Mouse (Mus musculus): ENCODE results near the gene Apoc2.
"Not testable (repeated sequence)": the region's sequence is repeated elsewhere in the genome, so short reads cannot be mapped to it uniquely, and the experiment has no call there.

Gene Apoc2

DNA sequence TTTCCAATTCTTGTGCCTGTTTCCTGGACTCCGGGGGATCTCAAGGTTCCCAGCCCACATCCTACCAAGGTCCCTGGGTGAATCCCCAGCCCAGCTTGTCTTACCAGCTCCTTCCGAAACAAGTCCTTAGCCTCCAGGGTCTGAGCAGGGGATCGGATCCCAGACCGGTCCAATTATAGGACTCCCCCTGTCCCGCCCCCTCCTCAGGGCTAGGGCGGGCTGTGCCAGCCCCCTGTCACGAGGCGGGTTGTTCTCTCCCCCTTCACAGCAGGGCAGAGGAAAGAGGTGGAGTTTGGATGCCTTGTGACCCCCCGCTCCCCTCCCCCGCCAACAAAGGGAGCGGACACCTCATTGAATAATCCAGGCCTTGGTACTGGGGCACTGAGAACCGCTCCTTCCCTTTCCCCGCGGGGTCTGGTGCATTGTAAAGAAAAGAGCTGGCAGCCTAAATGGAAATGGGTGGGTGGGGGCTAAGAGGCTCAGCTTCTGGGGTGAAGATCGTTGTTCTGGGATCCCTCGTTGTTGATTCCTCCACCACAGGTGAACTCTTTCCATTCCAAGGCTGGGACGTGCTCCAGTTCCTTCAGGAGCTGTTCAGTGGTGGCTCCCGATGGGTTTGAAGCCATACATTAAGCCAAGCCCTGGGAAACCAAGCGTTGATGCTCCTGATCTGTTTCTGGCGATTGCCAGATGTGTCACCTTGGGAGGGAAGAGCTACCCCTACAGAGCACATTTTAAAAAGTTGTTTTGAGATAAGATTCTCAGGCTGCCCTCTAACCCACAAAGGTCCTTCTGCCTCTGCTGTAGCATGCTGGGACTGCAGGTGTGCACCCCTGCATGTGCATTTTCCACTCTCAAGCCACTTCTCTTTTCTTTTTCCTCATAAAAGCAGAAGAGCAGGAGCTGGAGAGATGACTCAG is 21.4 kb upstream of the Apoc2 start, which contains the start of gene Apoe:
Apoe (minus strand) TSS at position 282 of the 920 bp plus-strand sequence.
- DNase-seq (ENCODE audit: inconsistent ontology term) = peak; percentile 83

DNA sequence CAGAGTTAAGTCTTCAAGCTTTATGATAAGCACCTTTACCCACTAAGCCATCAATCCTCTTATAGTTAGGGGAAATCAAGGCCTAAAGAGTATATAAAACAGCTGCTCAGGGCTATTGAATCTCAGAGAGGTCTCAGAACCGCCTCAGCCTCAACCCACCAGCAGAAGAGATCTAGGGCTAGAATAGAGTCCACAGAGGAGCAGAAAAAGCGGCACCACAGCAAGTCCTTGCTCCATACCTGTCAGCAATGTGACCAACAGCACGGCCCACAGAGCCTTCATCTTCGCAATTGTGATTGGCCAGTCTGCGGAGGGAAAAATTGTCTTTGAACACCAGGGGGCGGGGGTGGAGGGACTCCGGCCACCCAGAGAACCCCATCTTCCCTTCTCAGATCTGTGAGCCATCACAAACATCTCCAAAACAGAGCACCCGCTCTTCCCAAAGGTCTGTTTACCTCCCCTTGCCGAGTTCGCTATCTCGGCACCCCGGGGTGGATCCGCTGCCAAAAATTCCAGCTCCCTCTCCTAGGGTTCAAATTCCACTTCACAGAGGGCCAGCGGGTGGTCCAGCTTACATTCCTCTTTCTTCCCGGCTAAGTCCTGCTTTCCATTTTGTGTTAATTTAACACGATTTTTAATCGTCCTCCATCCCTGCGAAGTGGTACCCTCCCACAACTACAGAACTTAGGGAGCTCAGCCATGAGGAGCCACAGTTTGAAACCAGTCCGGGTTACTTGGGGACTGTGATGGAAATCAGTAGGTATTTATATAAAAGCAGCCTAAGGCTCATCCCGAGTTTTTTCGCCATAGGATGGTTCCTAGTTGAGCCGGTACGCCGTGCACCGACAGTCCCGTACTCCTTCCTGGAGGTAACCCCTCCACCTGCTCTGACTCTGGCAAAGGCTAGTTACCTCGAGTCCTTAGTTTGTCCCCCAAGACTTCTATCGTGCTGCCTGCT is 20.5 kb upstream of the Apoc2 start:
- peak; percentile 75 for DNase-seq (ENCODE audit: inconsistent ontology term)

DNA sequence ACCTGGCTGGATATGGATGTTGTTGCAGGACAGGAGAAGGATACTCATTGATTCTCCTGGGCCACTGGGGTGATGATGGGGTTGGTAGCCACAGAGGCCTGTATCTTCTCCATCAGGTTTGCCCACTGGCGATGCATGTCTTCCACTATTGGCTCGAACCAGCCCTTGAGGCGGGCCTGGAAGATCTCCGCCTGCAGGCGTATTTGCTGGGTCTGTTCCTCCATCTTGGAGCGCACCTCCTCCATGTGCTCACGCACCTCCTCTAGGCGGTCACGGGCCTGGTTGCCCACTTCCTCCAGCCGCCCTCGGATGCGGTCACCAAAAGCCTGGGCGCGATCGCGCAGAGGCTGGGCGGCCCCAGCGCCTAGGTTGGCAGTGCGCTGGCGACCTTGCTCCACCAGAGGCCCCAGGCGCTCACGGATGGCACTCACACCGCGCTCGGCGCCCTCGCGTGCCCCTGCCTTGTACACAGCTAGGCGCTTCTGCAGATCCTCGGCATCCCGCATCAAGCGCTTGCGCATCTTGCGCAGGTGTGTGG is 18.7 kb upstream of the Apoc2 start:
- DNase-seq (ENCODE audit: inconsistent ontology term) = no peak

DNA sequence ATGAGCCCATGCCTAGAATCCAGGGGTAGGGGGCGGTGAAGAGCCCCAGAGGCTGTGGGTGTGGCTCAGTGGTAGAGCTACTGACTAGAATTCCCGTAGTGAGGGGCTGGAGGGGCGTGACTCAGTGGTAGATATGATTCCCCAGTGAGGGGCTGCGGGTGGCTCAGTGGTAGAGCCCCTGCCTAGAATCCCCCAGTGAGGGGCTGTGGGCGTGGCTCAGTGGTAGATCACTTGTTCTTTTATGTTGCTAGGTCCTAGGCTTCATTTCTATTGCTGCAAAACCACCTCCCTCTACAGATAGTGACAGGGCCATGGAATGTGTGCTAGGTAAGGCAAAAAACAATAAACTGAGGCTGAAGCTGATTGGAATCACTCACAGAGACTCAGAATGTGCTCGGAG is 18.1 kb upstream of the Apoc2 start:
- DNase-seq (ENCODE audit: inconsistent ontology term) = no peak

DNA sequence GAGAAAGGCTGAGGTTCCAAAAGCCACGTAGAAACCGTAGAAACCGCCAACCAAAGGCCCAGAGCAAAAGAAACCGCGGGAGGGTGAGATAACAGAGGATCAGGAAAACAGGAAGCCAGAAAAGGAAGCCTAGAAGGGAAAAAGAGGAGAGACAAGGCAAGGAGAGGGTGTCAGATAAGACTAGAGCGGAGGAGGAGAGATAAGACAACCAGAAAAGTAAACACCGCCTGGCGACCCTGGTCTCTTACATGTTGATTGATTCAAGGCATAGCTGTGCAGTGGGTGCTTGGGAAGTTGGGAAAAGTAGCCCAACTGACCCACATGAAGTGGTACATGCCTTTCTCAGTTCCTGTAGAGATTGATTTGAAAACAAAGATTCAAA is 17.5 kb upstream of the Apoc2 start:
- DNase-seq (ENCODE audit: inconsistent ontology term) = no peak

DNA sequence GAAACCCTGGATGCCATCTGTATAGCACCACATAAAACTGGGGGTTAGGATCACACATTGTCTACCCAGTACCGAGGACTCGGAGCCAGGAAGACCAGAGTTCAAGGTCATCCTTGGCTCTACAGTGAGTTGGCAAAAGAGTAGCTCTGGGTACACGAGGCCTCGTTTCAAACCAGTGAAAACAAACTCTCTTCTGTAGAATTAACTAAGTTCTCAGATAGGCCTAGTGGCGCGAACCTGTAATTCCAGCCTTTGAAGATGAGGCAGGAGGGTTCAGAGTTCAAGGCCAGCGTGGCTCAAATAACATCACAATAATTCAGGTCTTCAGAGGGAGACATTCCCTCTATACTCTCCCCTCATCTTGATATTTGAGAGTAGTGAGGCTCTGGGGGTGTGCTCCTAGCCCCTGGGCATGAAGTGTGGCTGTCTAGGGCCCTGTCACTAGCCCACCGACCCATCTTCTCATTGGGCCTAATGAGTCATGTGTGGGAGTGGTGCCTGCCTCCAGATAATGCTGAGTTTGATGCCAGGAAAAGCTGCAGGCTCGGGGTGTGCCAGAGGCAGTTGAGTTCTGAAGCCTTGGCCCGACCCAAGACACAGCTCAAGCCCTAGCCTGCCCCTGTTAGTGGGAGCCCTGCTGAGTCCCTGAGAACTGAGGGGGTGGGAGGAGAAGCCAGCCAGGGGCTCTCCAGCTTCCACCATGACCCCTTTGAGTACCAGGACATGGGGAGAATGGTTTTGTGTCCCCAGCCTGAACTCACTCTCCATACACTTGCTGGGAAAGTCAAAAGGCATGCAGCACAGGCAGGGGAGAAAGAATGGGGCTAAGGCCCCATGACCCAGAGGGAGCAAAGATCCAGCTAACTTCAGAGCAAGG is 16.8 kb upstream of the Apoc2 start:
- no peak for DNase-seq (ENCODE audit: inconsistent ontology term)

DNA sequence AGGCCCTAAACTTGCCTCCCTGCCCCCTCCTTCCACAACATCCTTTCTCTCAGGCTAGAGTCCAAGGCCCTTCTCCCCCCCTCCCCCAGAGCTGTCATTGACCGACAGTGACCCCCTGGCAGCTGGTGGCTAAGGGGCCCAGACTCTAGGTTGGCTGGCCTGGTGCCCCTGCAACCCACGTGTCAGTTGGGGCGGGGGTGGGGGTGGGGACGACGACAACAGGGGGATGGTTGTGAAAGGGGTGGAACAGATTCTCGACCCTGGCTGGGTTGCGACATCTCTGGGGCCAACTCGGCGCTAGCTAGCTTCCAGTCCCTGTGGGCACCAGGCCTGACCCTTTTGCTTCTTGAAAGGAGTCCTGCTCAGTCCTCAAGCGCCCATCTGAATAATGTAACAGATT is 15.7 kb upstream of the Apoc2 start:
- DNase-seq (ENCODE audit: inconsistent ontology term) = peak; percentile 65

DNA sequence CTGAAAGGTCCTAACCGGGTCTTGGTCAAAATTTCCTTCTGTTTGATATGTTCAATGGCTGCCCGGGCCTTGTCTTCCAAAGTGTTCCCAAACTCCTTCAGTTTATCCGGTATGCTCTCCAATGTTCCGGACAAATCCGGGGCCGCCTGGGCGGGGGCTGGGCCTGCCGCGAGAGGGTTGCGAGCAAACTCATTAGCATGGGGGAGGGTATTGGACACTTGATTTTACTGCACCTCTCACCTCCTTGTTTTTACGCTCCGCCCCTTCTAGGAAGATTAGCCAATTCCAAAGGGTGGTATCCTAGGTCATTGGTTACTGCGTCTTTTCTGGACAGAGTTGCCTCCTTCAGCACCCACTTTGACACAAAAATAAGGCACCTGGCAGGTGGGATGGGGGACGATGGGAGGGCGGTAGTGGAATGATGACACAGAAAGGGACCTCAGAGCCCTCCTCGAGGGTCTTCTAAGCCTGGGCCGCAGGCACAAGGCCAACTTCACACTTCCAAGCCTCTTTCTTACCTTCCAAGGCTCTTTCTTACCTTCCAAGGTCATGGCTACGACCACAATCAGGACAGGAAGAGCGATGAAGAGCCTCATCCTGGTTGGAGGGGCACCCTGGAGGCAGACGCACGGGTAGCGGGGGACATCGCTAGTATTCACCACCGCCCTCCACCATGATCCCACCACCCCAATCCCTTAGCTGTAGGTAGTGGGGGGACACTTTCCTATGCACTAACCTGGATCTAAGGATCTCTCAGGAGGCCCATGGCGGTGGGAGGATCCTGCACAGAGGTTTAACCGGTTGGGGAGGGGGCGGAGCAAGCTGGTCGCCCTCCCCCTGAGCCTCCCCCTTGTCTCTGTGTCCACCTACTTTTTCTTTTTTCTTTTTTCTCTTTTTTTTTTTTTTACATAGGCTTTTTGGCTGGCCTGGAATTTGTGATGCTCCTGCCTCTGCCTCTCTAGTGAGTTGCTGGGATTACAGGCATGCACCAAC is 14.4 kb upstream of the Apoc2 start, which contains the start of gene Apoc1:
Apoc1 (minus strand) TSS at position 788 of the 993 bp plus-strand sequence.
- no peak for DNase-seq (ENCODE audit: inconsistent ontology term)

DNA sequence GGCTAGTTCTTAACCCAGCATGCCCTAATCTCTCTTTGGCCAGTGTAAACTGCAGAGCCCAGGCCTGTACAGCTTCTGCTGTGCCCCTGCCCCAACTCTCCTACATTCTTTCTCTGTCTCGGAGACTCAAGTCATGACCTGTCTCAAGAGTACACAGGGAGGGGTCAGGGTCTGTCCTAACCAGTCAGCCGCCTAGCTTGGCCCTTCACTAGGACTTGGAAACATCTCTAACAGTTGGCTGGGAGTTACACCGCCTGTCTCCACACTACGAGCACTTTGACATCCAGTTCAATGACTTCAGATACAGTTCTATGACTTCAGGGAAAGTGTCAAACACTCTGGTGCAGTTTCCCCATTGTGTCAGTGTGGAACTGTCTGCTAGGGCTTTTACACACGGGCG is 13.7 kb upstream of the Apoc2 start:
- DNase-seq (ENCODE audit: inconsistent ontology term) = no peak

DNA sequence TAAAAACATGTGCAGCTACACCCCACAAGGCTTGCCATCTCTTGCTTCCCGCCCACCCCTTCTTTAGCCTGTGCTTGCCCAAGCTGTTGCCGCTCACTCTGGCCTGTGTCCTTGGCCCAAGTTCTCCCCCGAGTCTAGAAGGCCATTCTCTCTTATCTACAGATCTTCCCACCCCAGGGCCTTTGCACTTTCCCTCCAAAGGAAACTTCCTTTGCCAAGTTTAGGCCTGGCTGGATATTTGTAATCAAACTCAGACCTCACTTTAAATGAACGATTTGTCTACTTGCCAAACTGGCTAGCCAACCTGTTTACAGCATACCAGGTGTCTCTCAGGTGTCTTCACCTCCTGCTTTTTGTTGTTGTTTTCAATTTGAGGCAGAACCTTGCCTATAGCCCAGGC is 13.1 kb upstream of the Apoc2 start:
- no peak for DNase-seq (ENCODE audit: inconsistent ontology term)

DNA sequence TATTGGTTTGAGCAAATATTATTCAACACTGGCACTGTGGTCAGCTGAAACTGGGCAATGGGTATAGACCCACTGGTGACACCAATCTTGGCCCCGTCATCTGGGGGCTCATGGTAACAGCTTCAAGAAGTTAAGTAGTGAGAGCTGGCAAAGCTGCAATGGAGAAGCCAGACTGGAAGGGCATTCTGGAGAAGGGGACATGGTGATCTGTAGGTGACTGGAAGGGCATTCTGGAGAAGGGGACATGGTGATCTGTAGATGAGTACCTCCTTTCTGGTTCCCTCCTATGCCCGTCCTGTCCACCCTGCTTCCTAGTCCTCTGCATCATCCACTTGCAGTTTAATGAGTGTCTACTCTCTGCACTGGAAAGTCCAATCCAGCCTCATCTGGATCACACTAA is 10.9 kb upstream of the Apoc2 start:
- no peak for DNase-seq (ENCODE audit: inconsistent ontology term)

DNA sequence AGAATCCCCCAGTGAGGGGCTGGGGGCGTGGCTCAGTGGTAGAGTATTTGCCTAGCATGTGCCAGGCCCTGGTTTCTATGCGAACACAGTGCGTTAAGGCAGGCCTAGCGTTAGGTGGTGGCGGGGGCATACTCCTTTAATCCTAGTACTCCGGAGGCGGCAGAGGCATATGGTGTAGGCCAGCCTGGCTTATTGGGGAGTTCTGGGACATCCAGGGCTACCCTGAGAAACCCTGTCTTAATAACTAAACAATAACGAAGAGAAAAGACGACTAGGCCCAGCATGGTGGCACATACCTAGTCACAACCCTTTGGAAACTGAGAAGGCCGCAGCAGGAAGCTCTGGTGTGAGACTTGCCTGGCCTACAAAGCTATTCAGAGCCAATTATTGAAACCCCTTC is 10.4 kb upstream of the Apoc2 start:
- DNase-seq (ENCODE audit: inconsistent ontology term) = no peak

DNA sequence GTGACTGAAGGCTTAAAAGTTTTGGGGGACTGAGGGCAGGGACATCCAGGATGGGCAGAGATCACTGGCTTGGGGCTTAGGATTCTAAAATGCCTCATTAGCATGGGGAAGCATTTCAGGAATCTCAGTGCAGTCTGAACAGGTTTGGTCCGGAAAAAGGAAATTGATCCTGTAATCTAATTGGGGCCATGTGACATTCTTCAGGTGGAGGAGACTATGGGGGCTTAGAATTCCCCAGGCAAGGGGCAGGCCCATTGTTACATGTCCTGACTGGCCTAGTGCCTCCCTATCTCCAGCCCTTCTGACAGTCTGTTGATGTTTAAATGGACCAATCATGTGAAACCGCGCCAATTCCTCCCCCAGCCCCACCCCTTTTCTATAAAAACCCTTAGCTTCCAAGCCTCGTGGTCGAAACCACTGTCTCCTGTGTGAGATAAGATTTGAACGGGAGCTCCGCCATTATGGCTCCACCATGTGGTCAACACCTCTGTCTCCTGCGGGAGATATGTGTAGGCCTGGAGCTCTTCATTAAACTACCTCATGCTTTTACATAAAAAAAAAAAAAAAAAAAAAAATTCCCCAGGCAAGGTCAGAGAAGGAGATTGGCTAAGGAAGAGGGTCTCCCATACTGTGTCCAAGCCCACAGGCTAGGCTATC is 9.3 kb upstream of the Apoc2 start:
- DNase-seq (ENCODE audit: inconsistent ontology term) = not testable (repeated sequence)

DNA sequence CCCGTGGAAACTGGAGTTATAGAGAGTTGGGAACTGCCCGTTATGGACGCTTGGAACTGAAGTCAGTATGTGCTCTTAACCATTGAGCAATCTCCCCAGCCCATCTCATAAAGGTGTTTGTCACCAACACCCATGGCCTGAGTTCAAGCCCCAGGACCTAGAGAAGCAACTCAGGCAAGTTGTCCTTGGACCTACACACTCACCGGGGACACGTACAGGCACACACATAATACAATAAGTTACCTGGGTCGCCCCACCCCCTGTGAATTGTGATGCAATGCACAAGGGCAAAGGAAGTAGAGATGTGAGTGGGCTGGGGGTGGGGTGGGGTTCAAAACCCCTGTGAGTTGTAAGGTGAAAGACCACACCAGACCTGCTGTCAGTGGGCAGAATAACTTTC is 8.8 kb upstream of the Apoc2 start:
- no peak for DNase-seq (ENCODE audit: inconsistent ontology term)

DNA sequence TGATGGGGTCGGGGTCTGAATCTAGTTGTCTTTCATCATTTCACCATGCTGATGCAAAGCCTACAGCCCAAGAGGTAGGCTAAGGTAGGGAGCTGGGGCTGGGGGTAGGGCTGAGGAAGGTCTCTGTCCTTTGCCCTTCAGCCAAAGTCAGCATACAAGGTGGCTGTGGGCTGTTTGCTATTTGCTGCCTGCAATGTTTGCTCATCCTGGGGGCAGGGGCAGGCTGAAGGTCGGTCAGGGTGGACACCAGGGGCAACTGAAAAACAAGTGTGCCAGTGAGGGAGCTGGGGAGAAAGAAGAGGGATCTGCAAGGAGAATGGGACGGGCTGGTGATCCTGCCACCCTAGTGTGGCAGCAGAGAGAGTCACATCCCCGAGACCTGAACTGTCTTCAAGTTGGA is 7.6 kb upstream of the Apoc2 start:
- no peak for DNase-seq (ENCODE audit: inconsistent ontology term)

DNA sequence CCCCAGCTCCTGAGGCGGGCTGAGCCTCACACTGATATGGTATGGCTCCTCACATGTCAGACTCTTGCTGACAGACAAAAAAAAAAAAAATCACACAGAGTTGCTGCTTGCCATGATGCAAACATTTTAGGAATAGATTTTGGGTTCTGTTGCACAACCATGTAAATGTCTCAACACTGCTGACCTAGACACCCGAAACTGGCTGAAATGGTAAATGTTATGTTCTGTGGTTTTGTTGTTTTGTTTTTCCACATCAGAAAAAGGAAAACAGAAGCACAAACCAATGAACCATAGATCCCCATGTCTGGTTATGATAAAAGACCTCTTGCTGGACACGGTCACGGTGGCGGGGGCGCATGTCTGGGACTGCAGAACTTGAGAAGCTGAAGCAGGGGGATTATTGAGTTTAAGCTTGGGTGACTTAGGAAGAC is 6.0 kb upstream of the Apoc2 start:
- no peak for DNase-seq (ENCODE audit: inconsistent ontology term)

DNA sequence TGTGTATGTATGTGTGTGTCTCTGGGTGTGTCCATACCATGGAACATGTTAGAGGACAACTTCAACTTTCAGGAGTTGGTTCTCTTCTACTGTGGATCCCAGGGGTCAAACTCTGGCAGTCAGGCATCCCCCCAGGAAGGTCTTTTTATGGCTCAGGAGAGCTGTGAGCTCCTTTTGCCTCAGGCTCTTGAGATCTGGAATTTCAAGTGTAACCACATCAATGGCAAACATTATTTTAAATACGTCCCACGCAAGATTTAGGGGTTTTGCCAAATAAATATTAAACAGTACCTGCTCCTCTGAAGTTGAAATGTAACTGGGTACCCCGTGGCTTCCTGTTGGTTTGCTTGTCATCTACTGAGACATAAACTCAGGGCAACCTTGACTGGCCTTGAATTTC is 5.2 kb upstream of the Apoc2 start:
- DNase-seq (ENCODE audit: inconsistent ontology term) = no peak

DNA sequence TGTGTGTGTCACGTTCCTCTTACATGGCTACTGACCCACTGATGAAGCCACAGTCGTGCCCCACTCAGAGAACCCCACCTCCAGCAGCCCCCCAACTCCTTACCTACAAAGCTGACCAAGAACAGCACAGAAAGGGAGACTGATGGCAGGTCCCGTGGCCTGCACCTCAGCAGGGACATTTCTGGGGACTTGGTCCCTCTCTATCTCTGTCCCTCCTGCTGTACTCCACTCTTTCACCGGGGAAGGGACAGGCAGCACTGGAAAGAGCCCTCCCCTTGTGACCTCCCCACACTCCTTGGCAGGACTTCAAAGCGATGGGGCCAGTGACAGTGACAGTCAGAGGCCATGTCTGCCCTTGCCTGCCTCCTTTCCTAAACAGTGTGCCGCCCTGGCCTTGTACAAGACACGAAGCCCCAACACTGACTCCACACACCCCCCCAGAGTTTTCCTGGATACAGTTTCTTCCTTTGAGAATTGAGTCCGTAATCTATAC is 3.5 kb upstream of the Apoc2 start, which contains the start of the genes Gm44805 and Apoc4:
Gm44805 (minus strand) TSS at position 222 of the 493 bp plus-strand sequence.
Apoc4 (minus strand) TSS at position 278 of the 493 bp plus-strand sequence.
- no peak for DNase-seq (ENCODE audit: inconsistent ontology term)

DNA sequence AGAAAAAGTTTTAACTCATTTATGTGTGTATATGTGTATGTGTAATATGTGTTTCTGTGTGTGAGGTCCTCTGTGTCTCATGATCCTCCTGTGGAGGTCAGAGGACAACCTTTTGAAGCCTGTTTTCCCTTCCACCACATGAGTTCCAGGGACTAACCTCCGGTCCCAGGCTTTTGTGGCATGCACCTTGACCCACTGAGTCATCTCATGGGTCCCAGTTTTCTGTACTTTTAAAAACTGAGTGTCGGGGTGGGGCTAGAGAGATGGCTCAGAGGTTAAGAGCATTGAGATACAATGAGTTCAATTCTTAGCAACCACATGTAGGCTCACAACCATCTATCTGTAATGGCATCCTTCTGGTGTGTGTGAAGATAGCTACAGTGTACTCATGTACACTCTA is 3.0 kb upstream of the Apoc2 start:
- DNase-seq (ENCODE audit: inconsistent ontology term) = no peak

All from Muller cell, postnatal 12 days (primary cell).